Mouse (Mus musculus) ovary, postnatal 14 days (tissue): Measurements from ENCODE around the gene Arl15.

ENCODE experiments used
- DNase-seq: peaks from one replicate; pipeline ENCODE4 v3.0.0; 2022; ENCODE audit warnings: low spot score

Gene Arl15

GRCm38 (mm10) chr13:113870403-113870802 is 76.1 kb downstream of the Arl15 start:
- DNase-seq: no peak

- peak; percentile 39 for DNase-seq
Observed at GRCm38 (mm10) chr13:113871853-113872252, 77.5 kb downstream of the Arl15 start.

DNA sequence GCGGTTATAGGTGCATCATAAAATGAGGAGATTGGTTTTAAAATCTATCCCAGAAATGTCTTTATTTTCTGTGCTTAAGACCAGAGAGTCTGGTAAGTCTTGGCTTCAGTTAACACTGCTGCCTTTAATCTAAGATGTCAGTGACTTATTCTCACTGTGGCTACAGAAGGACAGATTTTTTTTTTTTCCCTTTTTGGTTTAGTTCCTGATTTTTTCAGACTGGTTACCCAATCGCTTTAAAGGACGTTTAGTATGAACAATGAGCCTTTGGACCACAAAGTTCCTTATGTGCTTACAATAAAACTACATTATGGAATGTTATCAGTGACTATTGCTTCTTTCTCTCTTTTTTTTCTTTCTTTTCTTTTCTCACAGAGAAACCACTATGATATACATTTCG is 81.4 kb downstream of the Arl15 start:
- DNase-seq: no peak

DNA sequence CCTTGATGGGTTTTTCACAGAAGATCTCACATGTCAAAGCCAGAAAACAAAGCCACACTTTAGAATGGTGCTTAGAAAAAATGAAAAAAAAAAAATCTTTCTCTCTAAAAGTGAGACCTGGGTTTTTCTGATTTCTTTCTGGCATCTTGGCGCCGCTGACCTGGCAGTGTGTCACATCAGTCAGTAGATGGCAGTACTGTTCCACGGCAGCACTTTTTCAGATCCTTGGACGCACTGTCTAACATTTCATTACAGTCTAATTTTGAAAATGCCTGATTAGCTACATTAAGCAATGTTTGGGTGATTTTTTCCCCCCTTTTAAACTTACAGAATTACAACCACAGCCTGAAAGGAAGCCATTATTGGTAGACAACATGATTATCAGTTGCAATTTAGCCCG is 83.1 kb downstream of the Arl15 start:
- DNase-seq: peak; percentile 43

- DNase-seq: no peak
Observed at GRCm38 (mm10) chr13:113878571-113878970, 84.3 kb downstream of the Arl15 start.

DNA sequence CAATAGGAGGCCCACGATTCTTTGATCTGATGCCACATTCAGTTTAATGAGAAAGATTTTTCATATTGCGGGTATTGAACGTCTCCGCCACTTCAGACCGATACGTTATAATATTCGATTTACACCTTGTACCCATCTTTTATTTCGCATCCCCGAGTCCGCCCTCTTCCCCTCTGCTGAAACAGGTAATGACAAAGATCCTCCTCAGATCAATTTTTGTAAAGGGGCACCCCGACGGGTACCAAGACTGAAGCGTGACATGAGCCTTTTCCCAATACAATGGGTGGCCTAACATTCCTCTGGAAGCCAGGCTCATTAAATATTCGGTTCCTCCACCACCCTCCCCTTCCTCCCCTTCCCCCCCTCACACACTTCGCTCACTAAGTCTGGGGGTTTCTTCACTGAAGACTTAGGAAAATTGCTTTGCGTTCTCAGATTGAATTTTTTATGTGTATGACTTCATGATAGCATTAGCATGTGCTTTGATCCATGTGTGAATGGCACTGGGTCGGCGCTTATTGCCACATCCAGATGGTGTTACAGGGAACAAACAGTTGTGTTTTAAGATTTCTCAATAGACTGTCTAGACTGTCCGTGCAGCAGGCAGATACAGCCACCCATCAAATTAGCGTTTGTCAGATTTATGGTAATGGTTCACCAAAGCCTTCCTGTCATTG is 85.5 kb downstream of the Arl15 start:
- DNase-seq: no peak

DNA sequence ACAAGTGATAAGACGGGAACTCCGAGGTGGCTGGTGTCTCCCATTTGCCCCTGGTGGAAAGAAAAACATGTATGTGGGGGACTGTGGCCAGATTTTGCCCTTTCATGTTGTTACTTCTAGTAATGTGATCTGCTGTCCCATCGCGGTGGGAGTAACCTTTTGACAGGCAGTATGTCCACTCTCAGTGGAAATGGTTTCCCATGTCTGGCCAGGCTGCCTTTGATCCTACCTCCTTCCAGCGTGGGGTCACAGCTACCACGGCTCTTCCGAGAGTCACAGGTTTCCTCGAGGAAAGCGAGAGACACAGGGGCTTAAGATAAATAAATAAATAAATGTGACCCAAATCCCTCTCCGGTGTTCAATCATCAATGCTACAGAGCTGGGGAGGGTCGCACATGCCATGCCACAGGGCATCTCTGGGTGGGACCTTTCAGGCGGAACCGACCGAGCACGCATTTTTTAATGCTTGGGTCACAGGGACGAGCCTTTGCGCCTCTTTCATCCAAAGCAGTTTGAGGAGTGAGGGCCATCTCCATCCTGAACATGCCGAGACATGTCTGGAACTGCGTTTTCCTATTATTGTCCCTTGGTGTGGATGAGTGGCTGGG is 86.4 kb downstream of the Arl15 start:
- DNase-seq: no peak

GRCm38 (mm10) chr13:113882959-113883358 is 88.7 kb downstream of the Arl15 start:
- no peak for DNase-seq

- no peak for DNase-seq
Observed at GRCm38 (mm10) chr13:113887090-113887489, 92.8 kb downstream of the Arl15 start.

GRCm38 (mm10) chr13:113888126-113888525 is 93.8 kb downstream of the Arl15 start:
- no peak for DNase-seq

- no peak for DNase-seq
Observed at GRCm38 (mm10) chr13:113888704-113889103, 94.4 kb downstream of the Arl15 start.

DNA sequence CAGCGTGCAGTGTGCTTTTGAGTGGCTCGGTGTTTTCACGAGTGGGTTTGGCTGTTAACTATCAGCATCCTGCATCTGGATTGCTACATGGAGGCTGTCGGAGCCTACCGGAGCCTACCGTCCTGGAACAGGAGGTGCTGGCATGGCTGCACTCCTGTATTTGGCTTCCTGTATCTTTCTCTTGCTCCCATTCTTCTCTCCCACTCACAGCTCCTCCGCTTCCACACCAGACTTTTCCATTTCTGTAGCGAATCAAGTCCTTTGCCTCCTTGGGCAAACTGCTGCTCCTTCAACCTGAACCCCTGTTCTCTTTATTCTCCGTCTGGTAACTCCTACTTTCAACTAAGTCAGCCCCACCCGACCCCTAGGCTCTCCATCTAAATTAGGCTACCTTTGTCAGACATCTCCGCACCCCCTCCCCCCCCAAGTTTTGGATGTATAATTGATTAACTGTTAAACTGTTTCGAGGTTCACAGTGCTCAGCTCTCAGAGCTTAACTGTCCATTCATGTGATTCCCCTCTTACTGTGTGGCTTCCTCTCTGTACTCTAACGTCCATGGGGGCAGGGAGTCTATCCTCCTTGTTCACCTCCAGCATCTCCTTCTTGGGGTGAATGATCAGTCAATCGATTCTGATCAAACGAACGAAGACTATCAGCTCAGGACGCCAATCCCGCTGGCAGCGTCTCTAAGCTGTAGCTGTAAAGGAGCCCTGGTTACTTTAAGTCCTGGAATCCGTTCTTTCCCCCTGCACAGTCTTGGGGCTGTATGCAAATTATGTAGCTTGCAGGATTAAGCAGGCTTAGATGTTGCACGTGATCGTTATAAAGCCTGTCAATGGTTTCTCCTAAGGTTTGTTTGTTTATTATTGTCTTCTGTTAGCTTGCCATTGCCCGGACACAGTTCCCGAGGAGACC is 95.1 kb downstream of the Arl15 start:
- no peak for DNase-seq

DNA sequence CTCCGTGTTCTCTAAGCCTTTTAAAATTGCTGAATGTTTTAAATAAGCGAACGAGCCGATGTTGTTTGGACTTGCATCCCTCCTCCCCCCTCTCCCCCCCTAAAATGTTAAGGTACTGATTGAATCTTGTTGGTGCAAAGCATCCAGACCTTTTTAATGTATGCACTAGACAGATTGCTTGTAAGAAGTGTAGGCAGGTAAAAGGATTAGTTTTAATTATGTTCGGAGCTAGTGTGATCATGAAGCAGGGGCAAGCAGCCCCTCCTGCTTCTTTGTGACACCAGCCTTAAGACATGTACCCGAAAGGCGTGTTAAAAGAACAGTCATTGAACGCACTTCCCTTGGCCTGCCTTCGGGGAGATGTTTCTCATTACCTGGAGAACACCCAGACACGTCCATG is 102.4 kb downstream of the Arl15 start:
- DNase-seq: no peak

DNA sequence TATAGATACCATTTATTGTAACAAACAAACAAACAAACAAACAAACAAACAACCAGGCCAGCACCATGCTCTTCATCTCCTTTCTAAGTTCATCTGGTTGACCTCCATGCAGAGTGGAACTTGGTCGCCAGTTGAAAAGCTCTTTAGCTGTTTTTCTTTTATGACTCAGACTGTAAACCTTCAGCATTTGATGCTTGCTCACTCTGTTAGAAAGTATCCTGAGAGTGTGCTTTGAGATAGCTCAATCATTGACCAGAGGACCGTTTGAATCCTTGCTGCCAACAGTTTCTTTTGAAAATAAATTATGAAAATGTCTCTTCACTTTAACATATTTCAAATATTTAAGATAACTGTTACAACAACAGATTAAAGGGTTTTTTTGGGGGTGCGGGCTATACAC is 103.2 kb downstream of the Arl15 start:
- no peak for DNase-seq

DNA sequence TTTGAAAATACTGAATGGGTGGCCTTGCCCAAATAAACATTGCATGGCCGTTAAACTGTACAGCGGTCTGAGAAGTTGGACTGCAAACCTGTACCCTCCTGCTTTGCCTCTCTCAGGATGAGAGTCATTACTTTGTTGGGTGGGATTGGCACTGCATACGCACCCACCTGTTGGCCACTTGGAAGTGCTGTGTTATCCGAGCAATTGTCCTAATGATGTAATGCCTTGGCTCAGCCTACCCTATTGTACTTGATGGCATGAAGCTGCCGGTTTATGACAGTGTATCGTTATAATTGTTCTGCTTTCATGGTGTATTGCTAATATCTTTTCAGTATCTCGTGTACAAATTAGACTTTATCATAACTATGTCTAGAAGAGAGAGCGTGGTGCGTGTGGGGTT is 103.6 kb downstream of the Arl15 start:
- DNase-seq: no peak

DNA sequence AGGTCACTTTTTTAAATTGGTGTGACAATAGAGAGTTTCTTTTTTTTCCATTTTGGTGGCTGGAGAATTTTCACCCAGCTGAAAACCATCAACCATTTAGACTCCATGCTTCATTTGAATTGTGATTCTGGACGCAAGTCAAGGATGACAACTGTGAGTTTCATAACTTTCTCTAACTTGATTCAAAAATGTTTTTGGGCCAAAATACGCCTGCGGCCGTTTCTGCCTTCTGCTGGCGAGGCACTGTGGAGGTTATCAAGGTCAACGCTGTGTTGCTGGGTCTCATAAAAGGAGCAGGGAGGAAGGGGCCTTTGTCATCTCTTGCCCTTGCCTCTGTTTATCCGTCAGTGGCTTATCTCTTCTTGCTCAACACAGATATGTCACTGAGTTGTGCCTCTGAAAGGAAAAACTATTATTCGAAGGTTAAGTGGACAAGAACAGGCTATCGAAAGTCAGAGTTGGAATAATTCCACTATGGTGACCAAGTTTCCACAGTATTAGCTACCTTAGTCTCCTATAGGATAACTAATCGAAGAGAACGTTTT is 106.8 kb downstream of the Arl15 start:
- no peak for DNase-seq

DNA sequence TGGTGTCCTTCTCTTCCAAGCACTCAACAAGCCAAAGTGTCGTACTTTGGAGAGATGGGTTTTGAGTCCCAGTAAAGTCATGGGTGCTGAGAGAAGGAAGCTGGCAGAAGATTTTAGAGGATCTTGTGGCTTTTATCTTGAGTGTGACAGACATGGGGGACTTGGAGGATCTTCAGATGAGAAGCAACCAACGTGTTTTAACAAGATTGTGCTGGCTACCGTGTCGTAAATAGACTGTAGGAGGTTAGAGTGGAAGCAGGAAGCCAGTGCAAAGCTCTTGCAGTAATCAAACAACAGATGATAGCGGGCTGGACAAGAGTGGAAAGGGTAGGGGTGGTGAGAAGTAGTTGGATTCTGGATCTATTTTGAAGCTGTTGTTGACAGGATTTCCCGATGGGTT is 109.0 kb downstream of the Arl15 start:
- DNase-seq: no peak

DNA sequence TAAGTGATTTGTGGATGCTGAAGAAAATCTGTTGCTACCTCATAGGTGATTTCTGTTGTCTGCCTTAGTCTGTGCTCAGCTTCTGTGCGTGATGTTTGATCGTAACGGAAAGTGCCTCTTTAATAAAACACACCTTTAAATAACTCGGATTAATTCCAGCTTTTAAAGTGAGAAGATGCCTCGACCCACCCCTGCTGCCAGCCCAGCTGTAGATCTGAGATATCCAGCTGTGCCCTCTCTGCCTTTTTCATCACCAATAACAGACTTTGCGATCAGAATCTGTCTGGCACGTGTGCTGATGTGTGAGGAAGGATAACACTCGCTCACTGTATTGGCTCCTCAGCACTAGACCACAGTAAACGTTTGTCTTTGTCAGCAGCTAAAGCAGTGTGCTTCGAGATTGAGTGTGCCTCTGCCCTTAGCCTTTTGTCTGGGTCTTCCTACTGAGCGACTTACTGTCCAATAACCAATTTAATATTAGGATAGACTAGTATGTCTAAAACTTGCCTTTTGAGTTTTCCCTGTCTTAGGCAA is 117.7 kb downstream of the Arl15 start:
- DNase-seq: no peak

- no peak for DNase-seq
Observed at GRCm38 (mm10) chr13:113914551-113914971, 120.3 kb downstream of the Arl15 start.

DNA sequence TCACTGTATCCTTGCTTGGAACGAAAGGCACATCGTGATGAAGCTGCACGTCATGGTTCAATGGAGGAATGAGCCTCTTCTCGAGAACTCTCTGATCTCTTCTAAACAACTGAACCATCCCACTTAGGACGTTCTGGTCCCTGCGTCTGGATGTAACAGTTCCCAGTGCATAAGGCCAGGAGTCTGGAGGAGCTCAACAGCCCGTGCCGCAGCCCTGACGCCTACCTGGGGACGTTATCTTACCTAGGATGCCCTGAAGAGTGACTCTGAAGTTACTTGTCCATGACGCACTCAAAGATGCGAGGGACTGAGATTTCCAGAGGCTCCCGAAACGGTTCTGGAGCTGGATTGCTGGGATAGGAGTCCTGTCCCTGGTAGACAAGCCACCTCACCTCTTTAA is 121.4 kb downstream of the Arl15 start:
- DNase-seq: no peak

GRCm38 (mm10) chr13:113916761-113917160 is 122.5 kb downstream of the Arl15 start:
- no peak for DNase-seq

GRCm38 (mm10) chr13:113917376-113917775 is 123.1 kb downstream of the Arl15 start:
- DNase-seq: no peak
